Mouse (Mus musculus) midbrain, postnatal 0 days (tissue): ENCODE measurements around the gene Apobec1. TPM values are rescaled to one million over a fixed set of nuclear protein-coding genes. Genes with fewer than 3 reads are reported as not detected.
"Not testable (repeated sequence)": the region's sequence is repeated elsewhere in the genome, so short reads cannot be mapped to it uniquely, and the experiment has no call there.

Experiments used
- ATAC-seq: fragments of 200-750 bp; cut with Nextera tagmentation; 2 replicates; pipeline ENCODE4 v1.8.0; 2017; ENCODE audit warnings: moderate number of reproducible peaks, mild to moderate bottlenecking, moderate TSS enrichment, moderate library complexity; ENCODE audit not compliant: low FRiP score
- DNase-seq: peaks from one replicate; pipeline ENCODE4 v3.0.0-alpha.2; 2015; ENCODE audit warnings: low spot score
- H3K27ac ChIP-seq: fragments of 300-500 bp; sonication (generic); 2 replicates; pipeline ENCODE4 v1.5.1; 2014; ENCODE audit warnings: low read depth, mild to moderate bottlenecking, low read length, mixed read lengths
- H3K27me3 ChIP-seq: fragments of 300-500 bp; sonication (generic); 2 replicates; pipeline ENCODE4 v1.6.1; 2014; ENCODE audit warnings: low read length, control low read depth, mixed read lengths; ENCODE audit not compliant: insufficient read depth
- H3K36me3 ChIP-seq: fragments of 300-500 bp; sonication (generic); 2 replicates; pipeline ENCODE4 v1.6.1; 2014; ENCODE audit warnings: low read length, control low read depth, mixed read lengths; ENCODE audit not compliant: insufficient read depth
- H3K4me1 ChIP-seq: fragments of 300-500 bp; sonication (generic); 2 replicates; pipeline ENCODE4 v1.6.1; 2014; ENCODE audit warnings: mild to moderate bottlenecking, control low read depth, antibody characterized with exemption, low read length, mixed read lengths; ENCODE audit not compliant: insufficient read depth
- H3K4me2 ChIP-seq: fragments of 300-500 bp; sonication (generic); 2 replicates; pipeline ENCODE4 v1.6.1; 2014; ENCODE audit warnings: low read depth, mild to moderate bottlenecking, low read length, mixed read lengths; ENCODE audit not compliant: poor library complexity, severe bottlenecking
- H3K4me3 ChIP-seq: fragments of 300-500 bp; sonication (generic); 2 replicates; pipeline ENCODE4 v1.5.1; 2014; ENCODE audit warnings: low read depth, mild to moderate bottlenecking, low read length, moderate library complexity
- H3K9ac ChIP-seq: fragments of 300-500 bp; sonication (generic); replicated peaks from 2 replicates; pipeline ENCODE4 v1.6.1; 2014; ENCODE audit warnings: mild to moderate bottlenecking, low read length, moderate library complexity, mixed read lengths; ENCODE audit not compliant: poor library complexity, severe bottlenecking
- H3K9me3 ChIP-seq: fragments of 300-500 bp; sonication (generic); 2 replicates; pipeline ENCODE4 v1.6.1; 2016; ENCODE audit warnings: low read length, control low read depth
- CTCF ChIP-seq: IDR thresholded peaks from 2 replicates; pipeline ENCODE4 v1.5.1; 2016; ENCODE audit warnings: antibody characterized with exemption, mild to moderate bottlenecking
- whole genome bisulfite sequencing: fragments of 180-500 bp; shearing (Covaris S2); extraction: QIAGEN DNeasy Blood & Tissue Kit; methylation state at CpG from one replicate; pipeline ENCODE4 v1.1.7; 2014; 5-methylcytosine and 5-hydroxymethylcytosine counted together
- polyA plus RNA-seq: library from polyadenylated mRNA; unstranded; fragments of >200 nt; fragmentation: Nextera tagmentation; extraction: Ambion mirVana; gene quantifications from 2 replicates; pipeline ENCODE4 v1.2.1, GENCODE M21; 2015
- total RNA-seq: library from RNA; depleted of rRNA; stranded (reverse); fragments of >200 nt; gene quantifications from 2 replicates; pipeline ENCODE4 v1.2.3, GENCODE M21; 2014; rRNA removed

Gene Apobec1
- 0.88 and 0.90 TPM in 2 replicates for total RNA-seq
- polyA plus RNA-seq, result 1.7 and 2.1 TPM in 2 replicates

GRCm38 (mm10) chr6:122602242-122602991, at the start of gene Apobec1:
TSS of gene Apobec1 (minus strand) at chr6:122602444.
- Histone ChIP-seq H3K36me3 (no peaks in the 10 kb centered on the region), H3K4me2 (peak within 1 kb of the TSS; percentile 62), H3K9me3 (no peaks in the 10 kb centered on the region), H3K9ac (peak within 1 kb of the TSS; percentile 54), H3K4me1 (no peaks in the 10 kb centered on the region), H3K27ac (no peak within 1 kb of the TSS), H3K27me3 (no peaks in the 10 kb centered on the region), H3K4me3 (peak within 1 kb of the TSS; percentile 39)
- DNase-seq (peak; percentile 68), ATAC-seq (0 out of 2 replicates have a peak, but pooled peaks have one; percentile 34)
- WGBS, result 6% methylated on average over 22 of the region's 22 CpGs
- no peak for TF ChIP-seq CTCF

DNA sequence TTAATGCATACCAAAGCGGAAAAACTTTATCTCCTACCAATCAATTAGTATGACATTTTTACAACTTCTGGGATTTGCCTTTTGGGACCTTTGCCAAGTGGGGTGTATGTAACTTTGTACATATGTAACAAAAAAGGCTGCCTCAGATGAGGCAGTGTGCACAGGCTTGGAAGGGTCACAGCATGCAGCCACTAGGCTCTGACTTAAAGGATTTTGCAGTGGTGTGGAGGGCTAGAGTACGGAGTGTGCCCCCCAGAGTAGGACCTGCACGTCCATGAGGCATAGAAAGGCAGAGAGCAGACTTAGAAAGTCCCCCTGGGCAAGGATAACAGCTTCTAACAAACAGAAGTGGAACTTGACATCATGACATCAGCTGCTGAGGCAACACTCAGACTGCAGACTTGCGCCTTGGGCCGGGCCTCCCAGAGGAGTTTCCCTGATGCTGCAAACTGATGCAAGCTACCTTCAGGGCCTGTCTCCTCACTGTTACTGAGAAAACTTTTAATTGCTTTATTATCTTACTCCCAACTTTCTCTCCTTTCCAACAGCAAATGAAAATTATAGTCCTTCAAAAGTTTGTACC, 48.2 kb upstream of the Apobec1 start:
- TF ChIP-seq CTCF, result no peak
- WGBS, result 69% methylated on average over 5 of the region's 5 CpGs
- H3K4me3 ChIP-seq, result no peak overlapping the region
- H3K4me2 ChIP-seq, result no peak overlapping the region
- no peaks in the 10 kb centered on the region for H3K9me3 ChIP-seq
- H3K27ac ChIP-seq, result no peak overlapping the region
- H3K27me3 ChIP-seq, result no peaks in the 10 kb centered on the region
- no peaks in the 10 kb centered on the region for H3K36me3 ChIP-seq
- no peak overlapping the region for H3K9ac ChIP-seq
- no peak for DNase-seq
- no peak for ATAC-seq
- no peaks in the 10 kb centered on the region for H3K4me1 ChIP-seq

DNA sequence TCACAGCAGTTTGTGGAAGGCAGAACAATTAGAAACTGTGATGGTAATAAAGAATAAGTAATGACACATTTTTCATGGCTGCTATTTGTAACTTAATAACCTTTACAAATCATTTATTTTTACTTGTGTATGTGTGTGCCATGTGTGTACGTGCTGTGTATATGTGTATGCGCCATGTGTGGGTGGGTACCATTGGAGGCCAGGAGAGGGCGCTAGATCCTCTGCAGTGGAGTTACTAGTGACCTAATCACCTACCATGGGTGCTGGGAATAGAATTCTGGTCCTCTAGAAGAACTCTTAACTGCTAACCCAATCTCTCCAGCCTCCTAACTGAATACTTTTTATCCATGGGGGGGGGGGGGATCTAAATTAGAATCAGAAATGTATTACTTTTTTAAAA, 47.7 kb upstream of the Apobec1 start:
- ATAC-seq (no peak), DNase-seq (no peak)
- Histone ChIP-seq H3K36me3 (no peaks in the 10 kb centered on the region), H3K4me1 (no peaks in the 10 kb centered on the region), H3K9ac (no peak overlapping the region), H3K9me3 (no peaks in the 10 kb centered on the region), H3K4me3 (no peak overlapping the region), H3K27me3 (no peaks in the 10 kb centered on the region), H3K4me2 (no peak overlapping the region), H3K27ac (no peak overlapping the region)
- WGBS, result 80% methylated on average over 3 of the region's 3 CpGs
- TF ChIP-seq CTCF, result no peak

GRCm38 (mm10) chr6:122644196-122644595, 42.0 kb upstream of the Apobec1 start:
- not testable (repeated sequence) for H3K4me3 ChIP-seq, H3K27me3 ChIP-seq, DNase-seq, H3K9ac ChIP-seq, H3K36me3 ChIP-seq, H3K4me2 ChIP-seq, H3K9me3 ChIP-seq, ATAC-seq, H3K4me1 ChIP-seq, H3K27ac ChIP-seq
- WGBS, result 94% methylated on average over 21 of the region's 21 CpGs

DNA sequence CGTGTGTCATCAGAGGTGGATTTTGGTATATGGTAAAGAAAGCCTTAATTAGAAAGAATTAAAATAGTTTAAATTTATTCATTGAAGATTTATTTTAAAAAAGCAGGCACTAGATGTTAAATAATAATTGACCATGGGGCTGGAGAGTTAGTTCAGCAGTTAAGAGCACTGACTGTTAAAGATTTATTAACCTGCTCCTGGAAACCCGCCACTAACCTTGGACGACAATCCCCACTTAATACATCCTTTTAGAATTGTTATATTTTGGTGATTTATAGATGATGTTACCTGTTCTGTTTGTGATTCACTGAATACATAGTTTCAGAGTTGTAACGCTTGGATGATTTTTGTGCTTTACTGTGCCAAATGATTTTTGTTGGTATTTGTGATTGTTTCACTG, 35.3 kb upstream of the Apobec1 start:
- not testable (repeated sequence) for ATAC-seq, H3K9me3 ChIP-seq, H3K27ac ChIP-seq, H3K4me3 ChIP-seq, H3K36me3 ChIP-seq, H3K4me2 ChIP-seq, H3K4me1 ChIP-seq, DNase-seq, H3K27me3 ChIP-seq, H3K9ac ChIP-seq
- 85% methylated on average over 4 of the region's 4 CpGs for WGBS

DNA sequence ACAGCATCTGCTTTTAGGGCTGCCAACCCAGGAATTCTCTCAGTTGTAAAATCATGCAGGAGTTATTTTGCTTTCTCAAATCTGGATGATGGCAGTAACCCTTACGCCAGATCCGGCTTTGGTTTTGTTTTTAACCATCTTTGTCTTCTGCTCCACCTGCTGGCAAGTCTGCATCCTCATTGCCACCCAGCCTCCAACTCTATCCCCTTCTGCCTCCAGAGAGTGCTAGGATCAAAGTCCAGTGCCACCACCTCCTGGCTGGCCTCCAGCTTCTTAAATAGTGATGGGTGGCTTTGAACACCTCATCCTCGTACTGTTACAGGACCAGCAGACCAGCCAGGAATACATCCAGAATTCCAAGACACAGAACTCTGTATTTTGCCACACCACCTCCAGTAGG, 34.4 kb upstream of the Apobec1 start:
- no peak for TF ChIP-seq CTCF
- no peaks in the 10 kb centered on the region for H3K36me3 ChIP-seq
- H3K9ac ChIP-seq, result no peak overlapping the region
- H3K27ac ChIP-seq, result no peak overlapping the region
- ATAC-seq (no peak), DNase-seq (no peak)
- H3K4me2 ChIP-seq, result no peak overlapping the region
- H3K9me3 ChIP-seq, result no peaks in the 10 kb centered on the region
- no peak overlapping the region for H3K4me3 ChIP-seq
- no peaks in the 10 kb centered on the region for H3K4me1 ChIP-seq
- H3K27me3 ChIP-seq, result no peaks in the 10 kb centered on the region
- 86% methylated on average over 3 of the region's 3 CpGs for WGBS
